Mouse (Mus musculus) ES-Bruce4 (cell line): ENCODE measurements at regions not wholly inside any gene's neighbourhood (a gene's known extent, or its start where the extent isn't known, plus 50 kb on each side); places are given as distances from the start of the nearest gene placed in this dataset.

Source experiments
- H3K27ac ChIP-seq: 2 replicates; pipeline ENCODE4 v1.5.1; 2012; ENCODE audit warnings: low read length, inconsistent platforms; ENCODE audit not compliant: insufficient read depth
- H3K27me3 ChIP-seq: 2 replicates; pipeline ENCODE4 v1.6.1; 2012; ENCODE audit warnings: mild to moderate bottlenecking, low read length, inconsistent platforms; ENCODE audit not compliant: control insufficient read depth, poor library complexity, insufficient read depth, severe bottlenecking
- H3K36me3 ChIP-seq: 2 replicates; pipeline ENCODE4 v1.6.1; 2012; ENCODE audit warnings: inconsistent platforms, mild to moderate bottlenecking, low read length, moderate library complexity; ENCODE audit not compliant: control insufficient read depth, poor library complexity, insufficient read depth, severe bottlenecking
- H3K4me1 ChIP-seq: one replicate; pipeline ENCODE4 v1.8.1; 2011; ENCODE audit warnings: low read length; ENCODE audit not compliant: control insufficient read depth, insufficient read depth
- H3K4me3 ChIP-seq: 2 replicates; pipeline ENCODE4 v1.5.1; 2011; ENCODE audit warnings: low read depth, mild to moderate bottlenecking, low read length
- H3K9ac ChIP-seq: 2 replicates; pipeline ENCODE4 v1.6.1; 2012; ENCODE audit warnings: low read depth, mild to moderate bottlenecking, inconsistent platforms; ENCODE audit not compliant: poor library complexity, severe bottlenecking
- H3K9me3 ChIP-seq: replicated peaks from 2 replicates; pipeline ENCODE4 v1.6.1; 2012; ENCODE audit warnings: mild to moderate bottlenecking, low read length, inconsistent platforms; ENCODE audit not compliant: control insufficient read depth, poor library complexity, insufficient read depth, severe bottlenecking
- CTCF ChIP-seq: IDR thresholded peaks from one replicate; pipeline ENCODE4 v1.8.1; 2011; ENCODE audit warnings: low read depth, low read length
- EP300 ChIP-seq: IDR thresholded peaks from 2 replicates; pipeline ENCODE4 v1.6.1; 2011; ENCODE audit warnings: low read depth, low read length; ENCODE audit not compliant: insufficient read depth
- POLR2A ChIP-seq: IDR thresholded peaks from one replicate; pipeline ENCODE4 v1.8.1; 2011; ENCODE audit warnings: low read length; ENCODE audit not compliant: insufficient read depth

GRCm38 (mm10) chr17:35758769-35759168 lies 54.3 kb upstream of the Ddr1 start:
- no peaks in the 10 kb centered on the region for H3K36me3 ChIP-seq
- no peaks in the 10 kb centered on the region for H3K27me3 ChIP-seq
- no peaks in the 10 kb centered on the region for H3K9me3 ChIP-seq
- no peak overlapping the region for H3K4me3 ChIP-seq
- H3K4me1 ChIP-seq, result peaks cover 2% of the 10 kb centered on the region
- TF ChIP-seq EP300 (no peak), POLR2A (no peak), CTCF (no peak)
- H3K9ac ChIP-seq, result no peak overlapping the region
- H3K27ac ChIP-seq, result no peak overlapping the region

DNA sequence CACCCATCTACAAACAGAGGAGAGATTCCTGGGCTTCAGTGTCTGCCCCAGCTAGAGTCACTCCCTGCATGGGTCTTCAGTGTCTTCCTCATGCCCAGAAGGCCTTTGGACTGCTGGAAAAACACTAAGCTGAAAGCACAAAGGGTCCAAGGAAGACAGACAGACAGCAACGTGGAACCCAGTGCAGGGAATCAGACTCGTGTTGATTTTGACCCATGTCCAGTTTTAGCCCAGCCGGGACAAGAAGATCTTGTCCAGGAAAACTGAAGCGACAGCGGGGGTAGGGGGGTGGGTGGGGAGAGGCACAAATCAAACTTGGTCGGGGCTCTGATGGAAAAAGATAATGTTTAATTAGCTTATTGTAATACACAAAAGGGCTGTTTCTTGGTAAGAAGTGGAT lies 55.3 kb upstream of the Ddr1 start:
- H3K36me3 ChIP-seq, result no peaks in the 10 kb centered on the region

GRCm38 (mm10) chr17:35762614-35763013 lies 58.2 kb upstream of the Ddr1 start:
- Histone ChIP-seq H3K4me1 (no peaks in the 10 kb centered on the region), H3K27ac (no peak overlapping the region), H3K4me3 (no peak overlapping the region), H3K9ac (no peak overlapping the region), H3K27me3 (no peaks in the 10 kb centered on the region), H3K9me3 (no peaks in the 10 kb centered on the region), H3K36me3 (no peaks in the 10 kb centered on the region)
- TF ChIP-seq EP300 (no peak), POLR2A (no peak), CTCF (no peak)

More for the DNA sequence above, 55.3 kb upstream of the Ddr1 start:
- Histone ChIP-seq H3K4me3 (no peak overlapping the region), H3K9ac (no peak overlapping the region), H3K4me1 (peaks cover 2% of the 10 kb centered on the region), H3K27ac (no peak overlapping the region), H3K9me3 (no peaks in the 10 kb centered on the region), H3K27me3 (no peaks in the 10 kb centered on the region)
- TF ChIP-seq CTCF (no peak), EP300 (no peak), POLR2A (no peak)

GRCm38 (mm10) chr17:35763101-35763500 lies 58.4 kb upstream of the Ier3 start:
- Histone ChIP-seq H3K36me3 (no peaks in the 10 kb centered on the region), H3K4me1 (no peaks in the 10 kb centered on the region), H3K4me3 (no peak overlapping the region), H3K9ac (no peak overlapping the region), H3K27ac (no peak overlapping the region), H3K9me3 (no peaks in the 10 kb centered on the region), H3K27me3 (no peaks in the 10 kb centered on the region)
- no peak for TF ChIP-seq POLR2A

GRCm38 (mm10) chr17:35763866-35764265 lies 57.6 kb upstream of the Ier3 start:
- Histone ChIP-seq H3K9me3 (no peaks in the 10 kb centered on the region), H3K4me1 (no peaks in the 10 kb centered on the region), H3K27me3 (no peaks in the 10 kb centered on the region), H3K4me3 (no peak overlapping the region), H3K27ac (no peak overlapping the region), H3K36me3 (no peaks in the 10 kb centered on the region), H3K9ac (no peak overlapping the region)
- no peak for TF ChIP-seq POLR2A
- TF ChIP-seq CTCF, result peak; percentile 4
- no peak for TF ChIP-seq EP300

GRCm38 (mm10) chr17:35766406-35766805 lies 55.1 kb upstream of the Ier3 start:
- no peak overlapping the region for H3K4me3 ChIP-seq
- no peaks in the 10 kb centered on the region for H3K27me3 ChIP-seq
- no peaks in the 10 kb centered on the region for H3K36me3 ChIP-seq
- H3K9ac ChIP-seq, result no peak overlapping the region
- H3K4me1 ChIP-seq, result no peaks in the 10 kb centered on the region
- peaks cover 7% of the 10 kb centered on the region; the same call in 1 of the 2 replicates for H3K9me3 ChIP-seq
- H3K27ac ChIP-seq, result no peak overlapping the region
- TF ChIP-seq EP300 (no peak), POLR2A (no peak), CTCF (no peak)
